Mouse (Mus musculus): Measurements from ENCODE around the gene Cpne1. TPM values are rescaled to one million over a fixed set of nuclear protein-coding genes. Genes with fewer than 3 reads are reported as not detected.

The Cpne1 gene
- polyA plus RNA-seq, 1 experiment = 237 TPM

- no peak for TF ChIP-seq POLR2A (IDR thresholded peaks at IDR 0.05; ENCODE audit: control insufficient read depth, extremely low read depth, insufficient read depth, low read length, poor library complexity)
- TF ChIP-seq CTCF (IDR thresholded peaks at IDR 0.05; ENCODE audit: borderline replicate concordance, control insufficient read depth, extremely low read depth, insufficient read depth, low read length, poor library complexity) = no peak
- Histone ChIP-seq H3K36me3 (ENCODE audit: control insufficient read depth, insufficient read depth, low read length) (no peaks in the 10 kb centered on the region), H3K27me3 (ENCODE audit: control insufficient read depth, insufficient read depth, low read length) (0 out of 2 replicates have a peak, but pooled peaks cover 2% of the 10 kb centered on the region), H3K4me3 (ENCODE audit: control insufficient read depth, insufficient read depth, low read length) (no peak within 1 kb of the TSS), H3K4me1 (replicated peaks; ENCODE audit: control insufficient read depth, insufficient read depth, low read length) (peaks cover 4% of the 10 kb centered on the region), H3K27ac (ENCODE audit: control insufficient read depth, insufficient read depth, low read length) (no peak within 1 kb of the TSS)
- WGBS = 87% methylated on average over 9 of the region's 9 CpGs
- DNase-seq = no peak
Measured at GRCm38 (mm10) chr2:156052816-156053215, 58.9 kb downstream of the Cpne1 start, which contains the start of gene Fer1l4. TSS of gene Fer1l4 (minus strand) at chr2:156052947.

DNA sequence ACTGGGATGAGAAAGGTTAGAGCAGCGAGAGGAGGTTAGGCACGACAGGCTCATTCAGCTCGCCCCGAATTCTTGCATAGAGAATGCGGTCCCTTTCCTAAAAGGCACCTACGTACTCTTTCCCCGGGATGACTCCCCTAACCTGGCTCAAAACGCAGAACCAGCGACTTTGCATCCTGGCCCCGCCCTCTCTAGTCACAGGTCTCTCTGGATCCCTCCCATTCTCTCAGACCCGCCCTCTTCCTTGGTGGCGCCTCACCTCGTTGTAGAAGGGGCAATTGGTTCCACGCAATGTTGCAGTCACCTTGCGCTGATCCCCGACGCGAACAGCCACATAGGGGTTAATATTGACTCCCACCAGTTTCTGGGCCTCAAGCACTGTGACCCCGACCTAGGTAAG lies 63.8 kb downstream of the Cpne1 start:
- peak; percentile 37 for DNase-seq
- no peak for TF ChIP-seq CTCF (IDR thresholded peaks at IDR 0.05; ENCODE audit: borderline replicate concordance, control insufficient read depth, extremely low read depth, insufficient read depth, low read length, poor library complexity)
- TF ChIP-seq POLR2A (IDR thresholded peaks at IDR 0.05; ENCODE audit: control insufficient read depth, extremely low read depth, insufficient read depth, low read length, poor library complexity) = no peak
- no peaks in the 10 kb centered on the region for H3K36me3 ChIP-seq (ENCODE audit: control insufficient read depth, insufficient read depth, low read length)
- H3K4me1 ChIP-seq (replicated peaks; ENCODE audit: control insufficient read depth, insufficient read depth, low read length) = peaks cover 7% of the 10 kb centered on the region
- H3K4me3 ChIP-seq (ENCODE audit: control insufficient read depth, insufficient read depth, low read length) = no peak overlapping the region
- 15% methylated on average over 19 of the region's 19 CpGs for WGBS
- 0 out of 2 replicates have a peak, but pooled peaks cover 2% of the 10 kb centered on the region for H3K27me3 ChIP-seq (ENCODE audit: control insufficient read depth, insufficient read depth, low read length)
- no peak overlapping the region for H3K27ac ChIP-seq (ENCODE audit: control insufficient read depth, insufficient read depth, low read length)

GRCm38 (mm10) chr2:156042903-156043302 lies 68.9 kb downstream of the Cpne1 start:
- H3K27ac ChIP-seq (ENCODE audit: control insufficient read depth, insufficient read depth, low read length) = no peak overlapping the region
- no peaks in the 10 kb centered on the region for H3K36me3 ChIP-seq (ENCODE audit: control insufficient read depth, insufficient read depth, low read length)
- WGBS = 52% methylated on average over 8 of the region's 8 CpGs
- no peak for TF ChIP-seq POLR2A (IDR thresholded peaks at IDR 0.05; ENCODE audit: control insufficient read depth, extremely low read depth, insufficient read depth, low read length, poor library complexity)
- TF ChIP-seq CTCF (IDR thresholded peaks at IDR 0.05; ENCODE audit: borderline replicate concordance, control insufficient read depth, extremely low read depth, insufficient read depth, low read length, poor library complexity) = no peak
- DNase-seq = no peak
- H3K27me3 ChIP-seq (ENCODE audit: control insufficient read depth, insufficient read depth, low read length) = no peaks in the 10 kb centered on the region
- peaks cover 4% of the 10 kb centered on the region for H3K4me1 ChIP-seq (replicated peaks; ENCODE audit: control insufficient read depth, insufficient read depth, low read length)
- no peak overlapping the region for H3K4me3 ChIP-seq (ENCODE audit: control insufficient read depth, insufficient read depth, low read length)

DNA sequence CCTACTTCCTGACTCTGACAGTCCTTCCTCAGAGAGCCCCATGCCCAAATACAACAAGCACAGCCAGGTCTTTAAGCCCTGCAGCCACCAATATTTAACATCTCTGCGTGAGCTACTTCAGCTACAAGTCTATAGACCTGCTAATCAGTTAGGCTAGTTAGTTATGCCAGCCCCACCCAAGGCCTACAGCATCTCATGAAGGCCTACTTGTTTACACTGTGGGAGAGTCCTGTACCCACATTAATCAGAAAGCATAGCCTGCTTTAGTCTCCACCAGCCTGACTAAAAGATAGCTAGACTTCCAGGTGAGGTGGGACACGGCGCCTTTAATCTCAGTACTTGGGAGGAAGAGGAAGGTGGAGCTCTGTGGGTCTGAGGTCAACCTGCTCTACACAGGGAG lies 72.4 kb downstream of the Cpne1 start:
- no peaks in the 10 kb centered on the region for H3K4me1 ChIP-seq (replicated peaks; ENCODE audit: control insufficient read depth, insufficient read depth, low read length)
- no peak for TF ChIP-seq CTCF (IDR thresholded peaks at IDR 0.05; ENCODE audit: borderline replicate concordance, control insufficient read depth, extremely low read depth, insufficient read depth, low read length, poor library complexity)
- TF ChIP-seq POLR2A (IDR thresholded peaks at IDR 0.05; ENCODE audit: control insufficient read depth, extremely low read depth, insufficient read depth, low read length, poor library complexity) = no peak
- WGBS = 75% methylated on average over 3 of the region's 3 CpGs
- no peak overlapping the region for H3K27ac ChIP-seq (ENCODE audit: control insufficient read depth, insufficient read depth, low read length)
- H3K4me3 ChIP-seq (ENCODE audit: control insufficient read depth, insufficient read depth, low read length) = no peak overlapping the region
- H3K36me3 ChIP-seq (ENCODE audit: control insufficient read depth, insufficient read depth, low read length) = no peaks in the 10 kb centered on the region
- DNase-seq = no peak
- no peaks in the 10 kb centered on the region for H3K27me3 ChIP-seq (ENCODE audit: control insufficient read depth, insufficient read depth, low read length)

- Histone ChIP-seq H3K27ac (ENCODE audit: control insufficient read depth, insufficient read depth, low read length) (no peak overlapping the region), H3K27me3 (ENCODE audit: control insufficient read depth, insufficient read depth, low read length) (no peaks in the 10 kb centered on the region), H3K36me3 (ENCODE audit: control insufficient read depth, insufficient read depth, low read length) (no peaks in the 10 kb centered on the region), H3K4me3 (ENCODE audit: control insufficient read depth, insufficient read depth, low read length) (no peak overlapping the region), H3K4me1 (replicated peaks; ENCODE audit: control insufficient read depth, insufficient read depth, low read length) (peaks cover 14% of the 10 kb centered on the region)
- no peak for DNase-seq
- TF ChIP-seq POLR2A (IDR thresholded peaks at IDR 0.05; ENCODE audit: control insufficient read depth, extremely low read depth, insufficient read depth, low read length, poor library complexity) (no peak), CTCF (IDR thresholded peaks at IDR 0.05; ENCODE audit: borderline replicate concordance, control insufficient read depth, extremely low read depth, insufficient read depth, low read length, poor library complexity) (no peak)
Measured at GRCm38 (mm10) chr2:156025482-156025881, 86.3 kb downstream of the Cpne1 start.

Other genes with a start within 250 kb of the Cpne1 start
- 26.5 and 30.0 TPM in 2 replicates for gene Uqcc1, start 181.7 kb downstream of the Cpne1 start, polyA plus RNA-seq (2012; rRNA removed)
- gene Gm15557, start 171.2 kb downstream of the Cpne1 start, polyA plus RNA-seq (2012; rRNA removed) = not detected in 2 replicates
- 0.23 and 0.31 TPM in 2 replicates for gene Gdf5, start 166.6 kb downstream of the Cpne1 start, polyA plus RNA-seq (2012; rRNA removed)
- 31.6 and 36.7 TPM in 2 replicates for gene Cep250, start 155.5 kb downstream of the Cpne1 start, polyA plus RNA-seq (2012; rRNA removed)
- 3.8 and 4.2 TPM in 2 replicates for gene 6430550D23Rik, start 104.0 kb downstream of the Cpne1 start, polyA plus RNA-seq (2012; rRNA removed)
- 273 and 293 TPM in 2 replicates for gene Ergic3, start 103.9 kb downstream of the Cpne1 start, polyA plus RNA-seq (2012; rRNA removed)
- gene Fer1l4, start 59.0 kb downstream of the Cpne1 start, polyA plus RNA-seq (2012; rRNA removed) = 0.08 and 0.22 TPM in 2 replicates
- gene Spag4, start 46.8 kb downstream of the Cpne1 start, polyA plus RNA-seq (2012; rRNA removed) = 2.8 and 3.8 TPM in 2 replicates
- gene Rbm12, start within 50 bp of the Cpne1 start, polyA plus RNA-seq (2012; rRNA removed) = 67.2 and 72.4 TPM in 2 replicates
- gene Gm28036, start 15.1 kb upstream of the Cpne1 start, polyA plus RNA-seq (2012; rRNA removed) = 7.1 and 7.5 TPM in 2 replicates
- gene Romo1, start 32.1 kb upstream of the Cpne1 start, polyA plus RNA-seq (2012; rRNA removed) = 214 and 241 TPM in 2 replicates
- 52.7 and 53.8 TPM in 2 replicates for gene Nfs1, start 32.2 kb upstream of the Cpne1 start, polyA plus RNA-seq (2012; rRNA removed)
- gene Rbm39, start 68.3 kb upstream of the Cpne1 start, polyA plus RNA-seq (2012; rRNA removed) = 145 and 182 TPM in 2 replicates
- gene Phf20, start 84.5 kb upstream of the Cpne1 start, polyA plus RNA-seq (2012; rRNA removed) = 23.1 and 25.2 TPM in 2 replicates
- 0.94 and 1.6 TPM in 2 replicates for gene Cnbd2, start 200.3 kb upstream of the Cpne1 start, polyA plus RNA-seq (2012; rRNA removed)
- gene Scand1, start 200.7 kb upstream of the Cpne1 start, polyA plus RNA-seq (2012; rRNA removed) = 326 and 425 TPM in 2 replicates